Mouse (Mus musculus) embryonic facial prominence, embryonic 10.5 days (tissue): Measurements from ENCODE around the gene Fgfrl1. TPM values are rescaled to one million over a fixed set of nuclear protein-coding genes. Genes with fewer than 3 reads are reported as not detected.
"Not testable (repeated sequence)": the region's sequence is repeated elsewhere in the genome, so short reads cannot be mapped to it uniquely, and the experiment has no call there.

Source experiments
- DNase-seq: peaks from one replicate; pipeline ENCODE4 v3.0.0-alpha.2; 2017; ENCODE audit warnings: low spot score
- H3K27ac ChIP-seq: fragments of 300-500 bp; sonication (generic); replicated peaks from 2 replicates; pipeline ENCODE4 v1.5.1; 2016; ENCODE audit warnings: mild to moderate bottlenecking
- H3K27me3 ChIP-seq: fragments of 300-500 bp; sonication (generic); replicated peaks from 2 replicates; pipeline ENCODE4 v1.6.1; 2016; ENCODE audit warnings: low read depth, mild to moderate bottlenecking; ENCODE audit not compliant: poor library complexity, severe bottlenecking
- H3K36me3 ChIP-seq: fragments of 300-500 bp; sonication (generic); replicated peaks from 2 replicates; pipeline ENCODE4 v1.6.1; 2016; ENCODE audit warnings: mild to moderate bottlenecking, moderate library complexity
- H3K4me1 ChIP-seq: fragments of 300-500 bp; sonication (generic); 2 replicates; pipeline ENCODE4 v1.6.1; 2016
- H3K4me3 ChIP-seq: fragments of 300-500 bp; sonication (generic); 2 replicates; pipeline ENCODE4 v1.5.1; 2016; ENCODE audit warnings: mild to moderate bottlenecking, moderate library complexity
- H3K9me3 ChIP-seq: fragments of 300-500 bp; sonication (generic); 2 replicates; pipeline ENCODE4 v1.6.1; 2016; ENCODE audit warnings: mild to moderate bottlenecking
- WGBS: fragments of 180-500 bp; shearing (Covaris S2); methylation state at CpG from one replicate; pipeline ENCODE4 v1.1.7; 2016; 5-methylcytosine and 5-hydroxymethylcytosine counted together
- polyA plus RNA-seq: library from polyadenylated mRNA; unstranded; fragments of >200 nt; fragmentation: Nextera tagmentation; extraction: Ambion mirVana; gene quantifications from 2 replicates; pipeline ENCODE4 v1.2.1, GENCODE M21; 2016

Gene Fgfrl1
- polyA plus RNA-seq, 1 experiment from 2014 or later: 28.9 TPM

GRCm38 (mm10) chr5:108744629-108745028, 52.4 kb downstream of the Fgfrl1 start:
- no peaks in the 10 kb centered on the region for H3K4me1 ChIP-seq
- no peaks in the 10 kb centered on the region for H3K27me3 ChIP-seq
- 83% methylated on average over 3 of the region's 3 CpGs for whole genome bisulfite sequencing
- H3K36me3 ChIP-seq: no peaks in the 10 kb centered on the region
- H3K27ac ChIP-seq: no peak overlapping the region
- no peaks in the 10 kb centered on the region for H3K9me3 ChIP-seq
- no peak overlapping the region for H3K4me3 ChIP-seq
- no peak for DNase-seq

DNA sequence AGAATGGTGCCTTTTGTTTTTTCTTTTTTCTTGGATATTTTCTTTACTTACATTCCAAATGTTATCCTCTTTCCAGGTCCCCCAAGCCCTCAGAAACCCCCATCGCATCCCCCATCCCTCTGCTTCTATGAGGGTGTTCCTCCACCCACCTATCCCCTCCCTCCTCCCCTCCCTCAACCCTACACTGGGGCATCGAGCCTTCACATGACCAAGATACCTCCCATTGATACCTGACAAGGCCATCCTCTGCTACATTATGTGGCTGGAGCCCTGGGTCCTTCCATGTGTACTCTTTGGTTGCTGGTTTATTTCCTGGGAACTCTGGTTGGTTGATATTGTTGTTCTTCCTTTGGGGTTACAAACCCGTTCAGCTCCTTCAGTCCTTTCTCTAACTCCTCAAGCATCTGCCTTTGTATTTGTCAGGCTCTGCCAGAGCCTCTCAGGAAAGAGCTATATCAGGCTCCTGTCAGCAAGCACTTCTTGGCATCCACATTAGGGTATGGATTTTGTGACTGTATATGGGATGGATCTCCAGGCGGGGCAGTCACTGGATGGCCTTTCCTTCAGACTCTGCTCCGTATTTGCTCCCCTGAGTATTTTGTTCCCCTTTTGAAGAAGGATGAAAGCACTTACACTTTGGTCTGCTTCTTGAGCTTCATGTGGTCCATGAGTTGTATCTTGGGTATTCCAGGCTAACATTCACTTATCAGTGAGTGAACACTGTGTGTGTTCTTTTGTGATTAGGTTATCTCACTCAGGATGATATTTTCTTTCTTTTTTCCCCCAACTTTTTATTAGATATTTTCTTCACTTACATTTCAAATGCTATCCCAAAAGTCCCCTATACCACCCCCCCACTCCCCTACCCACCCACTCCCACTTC, 58.4 kb downstream of the Fgfrl1 start:
- WGBS: 80% methylated on average over 5 of the region's 5 CpGs

GRCm38 (mm10) chr5:108751258-108751657, 59.1 kb downstream of the Fgfrl1 start:
- not testable (repeated sequence) for H3K9me3 ChIP-seq, H3K27ac ChIP-seq, H3K4me3 ChIP-seq, H3K4me1 ChIP-seq, DNase-seq, H3K27me3 ChIP-seq, H3K36me3 ChIP-seq
- WGBS: 86% methylated on average over 4 of the region's 4 CpGs

More for the DNA sequence above, 58.4 kb downstream of the Fgfrl1 start:
- DNase-seq: no peak
- Histone ChIP-seq H3K9me3 (no peaks in the 10 kb centered on the region), H3K27me3 (no peaks in the 10 kb centered on the region), H3K36me3 (no peaks in the 10 kb centered on the region), H3K4me1 (no peaks in the 10 kb centered on the region), H3K4me3 (no peak overlapping the region), H3K27ac (no peak overlapping the region)

Other genes starting within 250 kb of the Fgfrl1 start
- gene Mfsd7a, start 243.5 kb upstream of the Fgfrl1 start, polyA plus RNA-seq: 0.11 and 0.15 TPM in 2 replicates
- 23.3 and 23.8 TPM in 2 replicates for gene Pcgf3, start 231.2 kb upstream of the Fgfrl1 start, polyA plus RNA-seq
- 2.7 and 4.0 TPM in 2 replicates for gene Cplx1, start 142.4 kb upstream of the Fgfrl1 start, polyA plus RNA-seq
- 63.5 and 66.3 TPM in 2 replicates for gene Gak, start 62.6 kb upstream of the Fgfrl1 start, polyA plus RNA-seq
- gene Tmem175, start 62.6 kb upstream of the Fgfrl1 start, polyA plus RNA-seq: 15.1 and 16.0 TPM in 2 replicates
- 9.3 and 9.6 TPM in 2 replicates for gene Idua, start 32.1 kb upstream of the Fgfrl1 start, polyA plus RNA-seq
- gene Dgkq, start 22.7 kb upstream of the Fgfrl1 start, polyA plus RNA-seq: 12.5 and 14.5 TPM in 2 replicates
- 0.55 and 0.92 TPM in 2 replicates for gene Slc26a1, start 16.8 kb upstream of the Fgfrl1 start, polyA plus RNA-seq
- 0.92 TPM in 1 of 2 replicates, not detected in the other for gene Rnf212, start 82.6 kb downstream of the Fgfrl1 start, polyA plus RNA-seq
- gene Tmed11, start 103.0 kb downstream of the Fgfrl1 start, polyA plus RNA-seq: not detected in 2 replicates
- not detected in 2 replicates for gene Vmn2r8, start 116.5 kb downstream of the Fgfrl1 start, polyA plus RNA-seq
- not detected in 2 replicates for gene Vmn2r9, start 160.2 kb downstream of the Fgfrl1 start, polyA plus RNA-seq